Mouse (Mus musculus): ENCODE measurements around the gene Phospho2. TPM values are rescaled to one million over a fixed set of nuclear protein-coding genes. Genes with fewer than 3 reads are reported as not detected.
A peak's percentile ranks its signal among the peaks of the same experiment; 100 is the strongest.

Phospho2 gene
- polyA plus RNA-seq (2015; fragmentation: Nextera tagmentation; extraction: Ambion mirVana): 33.4 and 34.1 TPM in 2 replicates

- 2% methylated on average over 48 of the region's 48 CpGs for WGBS
- Histone ChIP-seq H3K27ac (replicated peaks) (peak within 1 kb of the TSS; percentile 88), H3K9me3 (no peaks in the 10 kb centered on the region), H3K4me3 (peak within 1 kb of the TSS; percentile 70), H3K36me3 (peaks cover 19% of the 10 kb centered on the region), H3K4me2 (peak within 1 kb of the TSS; percentile 70), H3K9ac (peak within 1 kb of the TSS; percentile 71), H3K27me3 (no peaks in the 10 kb centered on the region), H3K4me1 (replicated peaks) (peaks cover 22% of the 10 kb centered on the region)
- peak; percentile 97 for ATAC-seq (ENCODE audit: low FRiP score, low read depth)
Observed at GRCm38 (mm10) chr2:69789429-69790069, at the start of gene Phospho2, which contains the start of gene Ccdc173. Phospho2 (plus strand) TSS chr2:69789623. Ccdc173 (minus strand) TSS chr2:69789575.

- H3K9ac ChIP-seq: no peak overlapping the region
- no peaks in the 10 kb centered on the region for H3K27me3 ChIP-seq
- no peaks in the 10 kb centered on the region for H3K4me1 ChIP-seq (replicated peaks)
- H3K4me3 ChIP-seq: no peak overlapping the region
- peaks cover 64% of the 10 kb centered on the region for H3K36me3 ChIP-seq
- H3K27ac ChIP-seq (replicated peaks): no peak overlapping the region
- ATAC-seq (ENCODE audit: low FRiP score, low read depth): no peak
- no peak overlapping the region for H3K4me2 ChIP-seq
- no peaks in the 10 kb centered on the region for H3K9me3 ChIP-seq
- WGBS: 95% methylated on average over 1 of the region's 1 CpGs
Observed at GRCm38 (mm10) chr2:69745091-69745490, 44.3 kb upstream of the Phospho2 start.

- WGBS: 23% methylated on average over 5 of the region's 5 CpGs
- Histone ChIP-seq H3K4me3 (no peak overlapping the region), H3K9me3 (no peaks in the 10 kb centered on the region), H3K4me1 (replicated peaks) (no peaks in the 10 kb centered on the region), H3K27me3 (no peaks in the 10 kb centered on the region), H3K36me3 (no peaks in the 10 kb centered on the region), H3K27ac (replicated peaks) (no peak overlapping the region), H3K9ac (no peak overlapping the region), H3K4me2 (no peak overlapping the region)
- ATAC-seq (ENCODE audit: low FRiP score, low read depth): no peak
Observed at GRCm38 (mm10) chr2:69760980-69761379, 28.4 kb upstream of the Phospho2 start.

GRCm38 (mm10) chr2:69763340-69763739 is 26.1 kb upstream of the Phospho2 start:
- H3K4me3 ChIP-seq: no peak overlapping the region
- no peak overlapping the region for H3K4me2 ChIP-seq
- H3K27ac ChIP-seq (replicated peaks): no peak overlapping the region
- no peaks in the 10 kb centered on the region for H3K36me3 ChIP-seq
- ATAC-seq (ENCODE audit: low FRiP score, low read depth): no peak
- no peaks in the 10 kb centered on the region for H3K27me3 ChIP-seq
- H3K9me3 ChIP-seq: no peaks in the 10 kb centered on the region
- no peak overlapping the region for H3K9ac ChIP-seq
- H3K4me1 ChIP-seq (replicated peaks): no peaks in the 10 kb centered on the region
- 86% methylated on average over 4 of the region's 4 CpGs for WGBS

GRCm38 (mm10) chr2:69764716-69765115 is 24.7 kb upstream of the Phospho2 start:
- Histone ChIP-seq H3K27me3 (no peaks in the 10 kb centered on the region), H3K4me2 (no peak overlapping the region), H3K36me3 (no peaks in the 10 kb centered on the region), H3K4me1 (replicated peaks) (no peaks in the 10 kb centered on the region), H3K4me3 (no peak overlapping the region), H3K9me3 (no peaks in the 10 kb centered on the region), H3K27ac (replicated peaks) (no peak overlapping the region), H3K9ac (no peak overlapping the region)
- WGBS: 85% methylated on average over 1 of the region's 1 CpGs
- no peak for ATAC-seq (ENCODE audit: low FRiP score, low read depth)

- Histone ChIP-seq H3K9ac (no peak overlapping the region), H3K4me1 (replicated peaks) (no peaks in the 10 kb centered on the region), H3K9me3 (no peaks in the 10 kb centered on the region), H3K36me3 (peaks cover 5% of the 10 kb centered on the region; the same call in 1 of the 2 replicates), H3K27ac (replicated peaks) (no peak overlapping the region), H3K27me3 (no peaks in the 10 kb centered on the region), H3K4me3 (no peak overlapping the region), H3K4me2 (no peak overlapping the region)
- no peak for ATAC-seq (ENCODE audit: low FRiP score, low read depth)
- WGBS: 96% methylated on average over 3 of the region's 3 CpGs
Observed at GRCm38 (mm10) chr2:69773331-69773730, 16.1 kb upstream of the Phospho2 start.

GRCm38 (mm10) chr2:69777985-69778835 is 11.2 kb upstream of the Phospho2 start:
- Histone ChIP-seq H3K9ac (no peak overlapping the region), H3K4me3 (no peak overlapping the region), H3K9me3 (no peaks in the 10 kb centered on the region), H3K27me3 (no peaks in the 10 kb centered on the region), H3K4me2 (no peak overlapping the region), H3K36me3 (peaks cover 9% of the 10 kb centered on the region; the same call in 1 of the 2 replicates), H3K4me1 (replicated peaks) (no peaks in the 10 kb centered on the region), H3K27ac (replicated peaks) (no peak overlapping the region)
- 82% methylated on average over 7 of the region's 7 CpGs for WGBS
- ATAC-seq (ENCODE audit: low FRiP score, low read depth): no peak

GRCm38 (mm10) chr2:69778836-69779177 is 10.6 kb upstream of the Phospho2 start:
- Histone ChIP-seq H3K9ac (no peak overlapping the region), H3K36me3 (peaks cover 9% of the 10 kb centered on the region; the same call in 1 of the 2 replicates), H3K27me3 (no peaks in the 10 kb centered on the region), H3K4me3 (no peak overlapping the region), H3K4me1 (replicated peaks) (no peaks in the 10 kb centered on the region), H3K9me3 (no peaks in the 10 kb centered on the region), H3K4me2 (no peak overlapping the region), H3K27ac (replicated peaks) (no peak overlapping the region)
- ATAC-seq (ENCODE audit: low FRiP score, low read depth): no peak
- 47% methylated on average over 5 of the region's 5 CpGs for WGBS

GRCm38 (mm10) chr2:69788974-69789373 is 449 bp upstream of the Phospho2 start:
- 30% methylated on average over 9 of the region's 9 CpGs for WGBS
- Histone ChIP-seq H3K4me2 (peak overlapping the region; percentile 70), H3K36me3 (peaks cover 16% of the 10 kb centered on the region), H3K9ac (peak overlapping the region; percentile 53), H3K9me3 (no peaks in the 10 kb centered on the region), H3K27me3 (no peaks in the 10 kb centered on the region), H3K4me3 (peak overlapping the region; percentile 70), H3K4me1 (replicated peaks) (peaks cover 22% of the 10 kb centered on the region), H3K27ac (replicated peaks) (peak overlapping the region; percentile 88)
- ATAC-seq (ENCODE audit: low FRiP score, low read depth): no peak

- 2% methylated on average over 10 of the region's 10 CpGs for WGBS
- 0 out of 2 replicates have a peak overlapping the region, but pooled peaks have one; percentile 71 for H3K9ac ChIP-seq
- H3K27me3 ChIP-seq: no peaks in the 10 kb centered on the region
- peak overlapping the region; percentile 70 for H3K4me2 ChIP-seq
- peaks cover 26% of the 10 kb centered on the region for H3K36me3 ChIP-seq
- no peaks in the 10 kb centered on the region for H3K9me3 ChIP-seq
- H3K27ac ChIP-seq (replicated peaks): peak overlapping the region; percentile 88
- H3K4me3 ChIP-seq: peak overlapping the region; percentile 70
- 0 out of 2 replicates have a peak, but pooled peaks have one; percentile 27 for ATAC-seq (ENCODE audit: low FRiP score, low read depth)
- peaks cover 22% of the 10 kb centered on the region for H3K4me1 ChIP-seq (replicated peaks)
Observed at GRCm38 (mm10) chr2:69790285-69790684, 862 bp downstream of the Phospho2 start.

GRCm38 (mm10) chr2:69790722-69791121 is 1.3 kb downstream of the Phospho2 start:
- Histone ChIP-seq H3K4me3 (no peak overlapping the region), H3K36me3 (peaks cover 30% of the 10 kb centered on the region), H3K4me1 (replicated peaks) (peaks cover 22% of the 10 kb centered on the region), H3K9me3 (no peaks in the 10 kb centered on the region), H3K27ac (replicated peaks) (no peak overlapping the region), H3K4me2 (peak overlapping the region; percentile 70), H3K27me3 (no peaks in the 10 kb centered on the region), H3K9ac (no peak overlapping the region)
- ATAC-seq (ENCODE audit: low FRiP score, low read depth): no peak
- WGBS: 82% methylated on average over 4 of the region's 4 CpGs

- no peak; the same call in 1 of the 2 replicates for ATAC-seq (ENCODE audit: low FRiP score, low read depth)
- 54% methylated on average over 5 of the region's 5 CpGs for WGBS
- Histone ChIP-seq H3K4me2 (no peak overlapping the region), H3K4me1 (replicated peaks) (no peaks in the 10 kb centered on the region), H3K4me3 (no peak overlapping the region), H3K27ac (replicated peaks) (no peak overlapping the region), H3K9ac (no peak overlapping the region), H3K27me3 (no peaks in the 10 kb centered on the region), H3K9me3 (no peaks in the 10 kb centered on the region), H3K36me3 (no peaks in the 10 kb centered on the region)
Observed at GRCm38 (mm10) chr2:69802911-69803312, 13.5 kb downstream of the Phospho2 start.

Measured in hindbrain, embryonic 15.5 days (tissue).